Mouse (Mus musculus): ENCODE results near the gene Dcp1a.

DNA sequence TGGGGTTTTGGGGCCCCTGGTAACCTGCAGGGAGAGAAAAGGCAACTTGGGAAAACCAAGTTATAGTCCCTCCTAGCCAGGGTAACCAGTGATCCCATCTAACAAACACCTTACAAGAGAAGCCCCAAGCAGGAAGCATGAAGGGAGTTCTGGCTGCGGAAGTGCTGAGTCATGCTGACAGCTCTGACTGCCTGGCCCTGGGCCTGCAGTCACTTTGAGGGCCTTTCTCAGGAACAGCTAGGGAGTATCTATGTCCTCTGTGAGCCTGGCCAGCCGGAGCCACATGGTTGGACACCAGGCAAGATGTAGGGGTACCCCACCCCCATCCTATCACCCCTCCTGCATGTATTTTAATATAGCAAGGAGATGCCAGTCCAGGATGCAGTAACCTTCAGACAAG is 85.1 kb downstream of the Dcp1a start:
- TF ChIP-seq CTCF (conservative IDR thresholded peaks at IDR 0.05; ENCODE audit: low read length) (no peak), POU5F1 (IDR thresholded peaks at IDR 0.05; ENCODE audit: borderline replicate concordance, low read length) (no peak)
